Mouse (Mus musculus) lung, adult 2 months (tissue): Measurements from ENCODE around the gene Esrrg. TPM values are rescaled to one million over a fixed set of nuclear protein-coding genes. Genes with fewer than 3 reads are reported as not detected.

Experiments used
- DNase-seq: peaks from one replicate; pipeline ENCODE4 v3.0.0; 2022
- H3K4me1 ChIP-seq: fragments of 200-500 bp; 2 replicates; pipeline ENCODE4 v1.6.1; 2011; ENCODE audit warnings: low read length; ENCODE audit not compliant: control insufficient read depth, insufficient read depth
- H3K4me3 ChIP-seq: fragments of 200-500 bp; replicated peaks from 2 replicates; pipeline ENCODE3; 2011; ENCODE audit warnings: low read depth, mild to moderate bottlenecking, control low read depth, low read length; ENCODE audit errors: extremely low read depth
- CTCF ChIP-seq: fragments of 200-500 bp; IDR thresholded peaks from 2 replicates; pipeline ENCODE4 v1.5.1; 2011; ENCODE audit warnings: mild to moderate bottlenecking, low read length, control low read depth; ENCODE audit not compliant: insufficient read depth
- POLR2A ChIP-seq: fragments of 200-500 bp; IDR thresholded peaks from 2 replicates; pipeline ENCODE4 v1.6.1; 2011; ENCODE audit warnings: low read depth, mild to moderate bottlenecking, control low read depth, low read length, borderline replicate concordance; ENCODE audit errors: extremely low read depth
- WGBS: fragments of 180-500 bp; shearing (Covaris S2); methylation state at CpG from one replicate; pipeline ENCODE4 v1.1.7; 2018; 5-methylcytosine and 5-hydroxymethylcytosine counted together
- polyA plus RNA-seq: library from polyadenylated mRNA; depleted of rRNA; stranded (reverse); fragments of >200 nt; gene quantifications from 2 replicates; pipeline ENCODE4 v1.2.3, GENCODE M21; 2012; rRNA removed

The Esrrg gene
- 0.69 and 1.3 TPM in 2 replicates for polyA plus RNA-seq

DNA sequence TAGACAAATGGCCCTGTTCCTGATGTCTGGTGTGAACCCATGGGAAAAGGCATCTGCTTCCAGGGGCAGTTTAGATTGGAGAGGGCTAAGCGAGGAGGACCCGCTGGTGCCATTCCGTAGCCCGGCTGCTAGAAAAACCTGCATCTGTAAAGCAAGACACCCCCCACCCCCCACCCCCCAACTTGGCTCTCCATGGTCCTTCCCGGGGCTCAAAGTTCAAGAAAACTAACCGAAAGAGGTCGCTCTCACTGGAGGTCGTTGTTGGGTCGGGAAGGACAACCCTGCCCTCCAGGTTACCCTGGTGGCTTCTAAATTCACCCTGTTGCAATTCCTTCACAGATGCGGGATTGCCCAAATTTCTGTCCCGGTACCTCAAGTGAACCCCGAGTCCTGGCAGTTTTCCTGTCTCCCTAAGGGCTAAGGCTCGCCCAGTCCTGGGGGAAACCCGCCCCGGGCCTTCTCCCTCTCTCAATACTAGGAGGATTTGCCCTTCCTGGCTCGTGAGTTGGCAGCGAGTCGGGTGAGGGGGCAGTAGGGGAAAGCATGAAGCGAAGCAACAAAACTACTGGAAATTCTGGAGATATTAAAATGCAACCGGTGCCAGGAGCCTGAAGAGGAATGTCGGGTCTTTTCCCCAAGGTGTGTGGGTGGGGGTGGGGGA, at the start of gene Esrrg:
Esrrg (plus strand) TSS at position 531 of the 661 bp plus-strand sequence.
- no peak for DNase-seq
- no peak for TF ChIP-seq POLR2A
- TF ChIP-seq CTCF = no peak
- Histone ChIP-seq H3K4me3 (peak within 1 kb of the TSS; percentile 37), H3K4me1 (peaks cover 6% of the 10 kb centered on the region; the same call in 1 of the 2 replicates)
- 5% methylated on average over 21 of the region's 21 CpGs for whole genome bisulfite sequencing

DNA sequence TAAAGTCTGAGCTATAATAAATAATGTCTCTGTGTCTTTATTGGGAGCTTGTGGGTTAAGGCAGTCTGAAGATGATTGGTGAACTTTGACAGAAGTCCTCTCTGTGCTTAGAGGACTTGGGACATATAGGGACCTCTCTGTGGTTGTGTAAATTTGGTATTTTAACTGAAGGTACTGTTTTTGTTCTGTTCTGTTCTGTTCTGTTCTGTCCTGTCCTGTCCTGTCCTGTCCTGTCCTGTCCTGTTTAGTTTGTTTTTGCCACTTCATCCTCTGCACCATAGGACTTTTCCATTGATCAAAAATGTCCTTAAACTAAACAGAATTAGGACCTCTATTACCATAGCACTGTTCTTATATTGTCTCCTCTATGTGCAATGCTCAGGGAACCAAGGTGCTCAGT, 24.6 kb upstream of the Esrrg start:
- Histone ChIP-seq H3K4me1 (no peaks in the 10 kb centered on the region), H3K4me3 (no peak overlapping the region)
- DNase-seq = no peak
- TF ChIP-seq CTCF (no peak), POLR2A (no peak)

DNA sequence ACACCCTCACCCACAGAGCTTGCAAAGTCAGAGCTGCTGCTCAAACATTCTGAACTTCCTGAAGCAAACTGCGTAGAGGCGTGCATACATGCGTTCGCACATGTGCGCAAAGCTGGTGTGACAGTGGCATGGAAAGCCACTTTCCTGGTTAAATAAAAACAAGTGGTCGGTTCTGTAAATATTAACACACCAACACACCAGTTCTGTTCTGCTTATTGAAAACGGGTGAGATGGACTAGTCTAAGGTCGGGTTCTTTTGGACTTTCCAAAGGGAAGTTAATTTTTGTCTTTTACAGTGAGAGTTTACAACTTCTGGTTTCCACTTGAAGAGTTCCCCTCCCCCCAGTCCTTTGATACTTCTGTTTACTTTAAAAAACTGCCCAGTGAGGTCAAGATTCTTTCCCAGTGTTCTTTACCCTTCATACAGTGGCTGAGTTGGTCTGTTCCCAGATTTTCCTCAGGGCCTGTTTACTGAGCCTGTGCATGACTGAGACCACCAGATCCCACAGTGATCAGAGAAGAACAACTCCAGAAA, 22.0 kb upstream of the Esrrg start:
- Histone ChIP-seq H3K4me1 (no peaks in the 10 kb centered on the region), H3K4me3 (no peak overlapping the region)
- 65% methylated on average over 8 of the region's 8 CpGs for WGBS
- TF ChIP-seq POLR2A (no peak), CTCF (no peak)
- DNase-seq = no peak

DNA sequence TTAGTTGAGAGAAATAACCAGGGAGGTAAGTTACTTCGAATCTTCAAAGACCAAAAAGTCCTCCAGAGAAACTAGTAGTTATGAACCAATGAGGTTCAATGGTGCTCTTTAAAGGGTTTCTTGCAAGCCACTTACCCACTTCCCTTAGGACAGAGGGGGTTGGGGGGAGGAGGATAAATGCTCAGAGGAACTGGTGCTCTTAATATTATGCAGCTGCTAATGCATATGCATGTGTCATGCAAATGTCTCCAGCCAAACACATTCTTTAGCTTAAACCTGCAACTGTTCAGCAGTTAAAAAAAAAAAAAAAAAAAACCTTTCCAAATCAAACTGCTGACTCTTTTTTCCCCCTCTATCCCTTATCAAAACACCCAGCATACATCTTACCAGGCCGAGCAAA, 5.6 kb upstream of the Esrrg start:
- no peak for DNase-seq
- H3K4me3 ChIP-seq = no peak overlapping the region
- no peak for TF ChIP-seq POLR2A
- no peak for TF ChIP-seq CTCF
- H3K4me1 ChIP-seq = no peaks in the 10 kb centered on the region; the same call in 1 of the 2 replicates
- WGBS = 68% methylated on average over 2 of the region's 2 CpGs

DNA sequence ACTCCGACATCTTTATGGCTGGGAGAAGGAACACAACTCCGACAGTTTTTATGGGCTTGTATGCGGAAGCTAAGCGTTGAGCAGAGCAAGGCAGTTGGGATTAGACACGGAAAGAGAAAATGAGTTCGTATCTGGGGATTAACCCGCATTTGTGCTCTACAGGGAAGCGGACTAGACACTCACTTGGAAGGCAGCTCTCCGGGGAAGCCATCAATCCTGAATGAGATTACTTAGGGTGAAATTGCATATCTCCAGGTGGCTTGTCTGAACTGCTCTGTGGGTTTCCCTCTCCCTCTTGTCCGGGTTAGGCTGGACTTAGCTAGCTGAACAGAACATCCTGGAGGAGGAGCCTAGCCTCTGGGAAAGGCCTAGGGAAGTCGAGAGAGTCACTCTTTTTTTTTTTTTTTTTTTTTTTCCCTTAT, 4.5 kb upstream of the Esrrg start:
- TF ChIP-seq POLR2A = no peak
- TF ChIP-seq CTCF = no peak
- Histone ChIP-seq H3K4me3 (no peak overlapping the region), H3K4me1 (peaks cover 4% of the 10 kb centered on the region; the same call in 1 of the 2 replicates)
- 28% methylated on average over 11 of the region's 11 CpGs for WGBS
- DNase-seq = no peak

DNA sequence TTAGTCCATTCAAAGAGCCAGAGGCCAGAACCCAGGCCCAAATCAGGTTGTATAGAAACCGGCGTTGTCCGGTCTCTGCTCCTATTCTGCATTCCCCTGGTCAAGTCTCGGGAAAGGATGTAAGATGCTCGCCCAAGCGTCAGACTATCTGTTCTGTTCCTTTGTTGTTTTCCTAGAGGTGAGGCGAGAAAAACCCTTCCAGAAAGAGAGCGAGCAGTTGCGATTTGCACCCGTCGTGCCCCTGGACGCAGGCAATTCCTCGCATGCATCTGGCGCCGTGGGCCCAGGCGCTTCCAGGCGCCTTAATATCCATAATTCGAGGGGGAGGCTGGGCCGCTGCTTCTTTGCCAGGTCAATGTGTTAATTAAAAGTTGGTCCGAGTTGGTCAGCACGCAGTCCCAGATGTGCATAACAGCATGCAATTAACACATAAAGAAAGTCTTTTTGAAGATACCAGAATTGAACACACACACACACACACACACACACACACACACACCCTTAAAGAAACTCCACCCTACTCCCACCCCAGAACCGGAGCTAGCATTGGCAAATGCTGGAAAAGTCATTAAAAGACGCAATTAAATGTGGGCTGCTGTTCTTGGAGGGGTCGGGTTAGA, 3.8 kb upstream of the Esrrg start:
- Histone ChIP-seq H3K4me1 (peaks cover 6% of the 10 kb centered on the region; the same call in 1 of the 2 replicates), H3K4me3 (no peak overlapping the region)
- DNase-seq = no peak
- WGBS = 44% methylated on average over 24 of the region's 24 CpGs
- TF ChIP-seq CTCF = no peak

DNA sequence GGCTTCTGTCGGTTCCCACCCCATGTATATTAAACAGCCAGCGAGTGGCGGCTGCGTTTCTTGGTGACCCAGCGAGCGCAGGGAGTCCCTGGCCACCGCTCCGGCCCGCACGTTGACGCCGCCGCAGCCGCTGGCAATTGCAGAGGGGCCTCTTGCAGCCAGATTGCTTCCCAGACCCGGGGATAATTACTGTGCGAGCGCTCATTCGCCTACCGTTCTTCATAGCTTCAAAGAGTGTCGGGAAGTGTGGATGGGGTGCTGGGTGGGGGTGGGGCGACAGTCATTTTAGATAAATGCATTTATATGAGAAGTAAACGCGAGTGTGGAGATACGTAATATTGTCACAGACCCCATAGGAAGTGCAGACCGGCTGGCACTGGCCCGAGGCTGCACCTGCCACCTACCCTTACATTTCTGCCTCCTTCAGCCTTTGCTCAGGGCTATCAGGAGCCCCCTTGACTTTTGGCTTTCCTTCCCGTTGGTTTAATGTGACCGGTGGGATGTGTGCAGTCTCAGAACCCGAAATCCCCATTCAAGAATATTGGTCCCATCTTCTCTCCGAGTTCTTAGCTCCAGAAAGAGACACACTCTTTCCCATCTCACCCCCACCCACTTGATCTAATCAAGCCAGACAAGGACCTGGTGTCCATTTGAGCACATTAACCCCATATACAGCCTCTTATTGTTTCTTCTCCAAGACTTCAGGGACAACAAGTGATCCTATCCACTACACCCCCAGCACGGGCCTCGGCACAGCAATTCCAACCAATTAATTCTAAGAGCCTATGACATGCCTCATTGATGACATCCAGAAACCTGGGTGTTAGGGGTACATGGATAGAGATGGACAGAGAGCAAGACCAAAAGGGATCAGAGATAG, 3.0 kb upstream of the Esrrg start:
- no peak overlapping the region for H3K4me3 ChIP-seq
- 14% methylated on average over 32 of the region's 32 CpGs for WGBS

DNA sequence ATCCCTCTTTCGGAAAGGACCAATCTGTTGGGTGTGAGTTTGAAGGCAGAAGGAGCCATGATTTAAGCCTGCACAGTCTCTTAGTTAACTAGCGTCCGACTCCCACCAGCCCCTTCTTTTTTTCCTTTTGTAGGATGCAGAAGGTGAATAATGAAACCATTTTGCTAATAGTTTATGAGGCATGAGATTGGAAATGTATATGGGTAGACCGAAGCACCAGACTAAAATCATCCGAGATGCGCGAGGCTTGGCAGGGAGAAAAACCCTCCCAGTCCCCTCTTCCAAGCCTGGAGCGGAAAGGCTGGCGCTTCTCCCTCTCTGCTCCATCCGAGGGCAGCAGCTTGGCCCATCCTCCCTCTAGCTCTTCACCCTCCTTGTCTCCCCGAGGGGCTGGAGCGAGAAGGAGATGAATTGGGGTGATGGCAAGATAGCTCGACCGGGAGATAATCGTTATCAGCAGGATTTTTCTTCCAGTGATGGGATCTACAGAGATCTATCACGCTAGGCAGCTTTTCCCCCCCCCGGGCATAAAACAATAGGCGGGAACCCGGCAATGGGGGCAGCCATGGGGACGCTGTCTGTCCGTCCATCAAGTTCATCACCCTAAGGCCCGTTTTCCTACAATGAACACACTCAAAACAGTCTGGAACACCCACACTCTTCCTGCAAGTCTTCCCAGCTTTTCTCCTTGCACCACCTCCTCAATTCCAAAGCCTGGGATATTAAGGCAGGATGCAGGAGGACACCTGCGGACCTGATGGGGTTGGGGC, 2.1 kb upstream of the Esrrg start:
- WGBS = 10% methylated on average over 23 of the region's 23 CpGs
- no peak for DNase-seq
- Histone ChIP-seq H3K4me3 (no peak overlapping the region), H3K4me1 (peaks cover 6% of the 10 kb centered on the region; the same call in 1 of the 2 replicates)
- no peak for TF ChIP-seq CTCF
- no peak for TF ChIP-seq POLR2A

More for the DNA sequence above, 3.0 kb upstream of the Esrrg start:
- TF ChIP-seq CTCF (no peak), POLR2A (no peak)
- H3K4me1 ChIP-seq = peaks cover 6% of the 10 kb centered on the region; the same call in 1 of the 2 replicates
- no peak for DNase-seq
